12 mouse cellular contexts compared by ENCODE assay signal in genomic region chr6:135341076-135341378, GRCm38 (mm10). TPM values are rescaled to one million over a fixed set of nuclear protein-coding genes. Genes with fewer than 3 reads are reported as not detected.
DNase-seq lines count a peak whose midpoint lies in the region; ATAC-seq lines count a peak whose summit lies in the region.
"Had no signal": no experiment of that assay in that cellular context is flagged by ENCODE, and none has a peak within 500 bp of the region (broad histone marks: within the 10 kb centered on the region; RNA-seq: fewer than 3 reads in every experiment).

No protein-coding gene starts in this region.

- no peaks in the 10 kb centered on the region for H3K9me3 ChIP-seq in kidney, embryonic 16.5 days (ENCODE audit: low read length)
- H3K9me3 ChIP-seq in embryonic facial prominence, embryonic 13.5 days = no peaks in the 10 kb centered on the region
- no peaks in the 10 kb centered on the region for H3K9me3 ChIP-seq in intestine, embryonic 15.5 days
- H3K9me3 ChIP-seq in midbrain, embryonic 16.5 days (replicated peaks; ENCODE audit: control insufficient read depth, low read length, poor library complexity, severe bottlenecking) = no peaks in the 10 kb centered on the region
- no peaks in the 10 kb centered on the region for H3K9me3 ChIP-seq in hindbrain, embryonic 12.5 days (replicated peaks)
- H3K9me3 ChIP-seq: hindbrain, embryonic 15.5 days; midbrain, embryonic 15.5 days had no signal

- H3K27ac ChIP-seq in kidney, embryonic 16.5 days (ENCODE audit: low read length) = peak overlapping the region; percentile 70
- H3K27ac ChIP-seq in embryonic facial prominence, embryonic 13.5 days = peak overlapping the region; percentile 29
- H3K27ac ChIP-seq in intestine, embryonic 15.5 days = peak overlapping the region; percentile 44
- no peak overlapping the region for H3K27ac ChIP-seq in midbrain, embryonic 16.5 days (ENCODE audit: low read length)
- H3K27ac ChIP-seq in hindbrain, embryonic 12.5 days = no peak overlapping the region
- H3K27ac ChIP-seq: hindbrain, embryonic 15.5 days; midbrain, embryonic 15.5 days had no signal

- 49% methylated on average over 4 of the region's 4 CpGs for WGBS in kidney, embryonic 16.5 days
- WGBS in embryonic facial prominence, embryonic 13.5 days = 35% methylated on average over 4 of the region's 4 CpGs
- 48% methylated on average over 4 of the region's 4 CpGs for WGBS in intestine, embryonic 15.5 days
- 84% methylated on average over 4 of the region's 4 CpGs for WGBS in midbrain, embryonic 16.5 days
- 73% methylated on average over 4 of the region's 4 CpGs for WGBS in hindbrain, embryonic 12.5 days

- no peak overlapping the region for H3K4me3 ChIP-seq in kidney, embryonic 16.5 days (ENCODE audit: low read length)
- no peak overlapping the region for H3K4me3 ChIP-seq in embryonic facial prominence, embryonic 13.5 days
- no peak overlapping the region for H3K4me3 ChIP-seq in intestine, embryonic 15.5 days (replicated peaks)
- H3K4me3 ChIP-seq in midbrain, embryonic 16.5 days (ENCODE audit: low read depth, low read length) = no peak overlapping the region
- no peak overlapping the region for H3K4me3 ChIP-seq in hindbrain, embryonic 12.5 days
- H3K4me3 ChIP-seq: hindbrain, embryonic 15.5 days; midbrain, embryonic 15.5 days had no signal

- no peaks in the 10 kb centered on the region for H3K36me3 ChIP-seq in kidney, embryonic 16.5 days (ENCODE audit: insufficient read depth, low read length)
- no peaks in the 10 kb centered on the region for H3K36me3 ChIP-seq in embryonic facial prominence, embryonic 13.5 days
- H3K36me3 ChIP-seq in intestine, embryonic 15.5 days = no peaks in the 10 kb centered on the region
- H3K36me3 ChIP-seq in midbrain, embryonic 16.5 days (ENCODE audit: control insufficient read depth, insufficient read depth, low read length) = no peaks in the 10 kb centered on the region
- H3K36me3 ChIP-seq in hindbrain, embryonic 12.5 days = no peaks in the 10 kb centered on the region
- H3K36me3 ChIP-seq: hindbrain, embryonic 15.5 days; midbrain, embryonic 15.5 days had no signal

- no peak overlapping the region for H3K9ac ChIP-seq in kidney, embryonic 16.5 days (replicated peaks; ENCODE audit: low read length)
- H3K9ac ChIP-seq in embryonic facial prominence, embryonic 13.5 days = no peak overlapping the region
- no peak overlapping the region for H3K9ac ChIP-seq in intestine, embryonic 15.5 days
- H3K9ac ChIP-seq in midbrain, embryonic 16.5 days (ENCODE audit: low read depth, low read length) = no peak overlapping the region
- H3K9ac ChIP-seq in hindbrain, embryonic 12.5 days = no peak overlapping the region
- H3K9ac ChIP-seq: hindbrain, embryonic 15.5 days; midbrain, embryonic 15.5 days had no signal

- no peak overlapping the region for H3K4me2 ChIP-seq in kidney, embryonic 16.5 days (replicated peaks; ENCODE audit: low read depth, low read length)
- H3K4me2 ChIP-seq in embryonic facial prominence, embryonic 13.5 days = no peak overlapping the region
- no peak overlapping the region for H3K4me2 ChIP-seq in intestine, embryonic 15.5 days (replicated peaks)
- H3K4me2 ChIP-seq in midbrain, embryonic 16.5 days (ENCODE audit: low read length) = no peak overlapping the region
- no peak overlapping the region for H3K4me2 ChIP-seq in hindbrain, embryonic 12.5 days (replicated peaks)
- H3K4me2 ChIP-seq: hindbrain, embryonic 15.5 days; midbrain, embryonic 15.5 days had no signal

- peak; percentile 76 for ATAC-seq in kidney, embryonic 16.5 days (ENCODE audit: low FRiP score, low TSS enrichment)
- no peak for ATAC-seq in embryonic facial prominence, embryonic 13.5 days (ENCODE audit: insufficient number of reproducible peaks, insufficient read depth, low FRiP score, low TSS enrichment, low read depth)
- ATAC-seq in intestine, embryonic 15.5 days = peak; percentile 41; the same call in 1 of the 2 replicates
- no peak for ATAC-seq in midbrain, embryonic 16.5 days
- ATAC-seq in hindbrain, embryonic 12.5 days (ENCODE audit: low FRiP score) = no peak
- ATAC-seq: midbrain, embryonic 15.5 days had no signal

- H3K4me1 ChIP-seq in kidney, embryonic 16.5 days (ENCODE audit: insufficient read depth, low read length) = peaks cover 3% of the 10 kb centered on the region; the same call in 1 of the 2 replicates
- H3K4me1 ChIP-seq in embryonic facial prominence, embryonic 13.5 days = peaks cover 23% of the 10 kb centered on the region
- 0 out of 2 replicates have a peak, but pooled peaks cover 7% of the 10 kb centered on the region for H3K4me1 ChIP-seq in intestine, embryonic 15.5 days (replicated peaks)
- H3K4me1 ChIP-seq in midbrain, embryonic 16.5 days (ENCODE audit: control insufficient read depth, insufficient read depth, low read length) = no peaks in the 10 kb centered on the region
- H3K4me1 ChIP-seq in hindbrain, embryonic 12.5 days = no peaks in the 10 kb centered on the region
- H3K4me1 ChIP-seq: hindbrain, embryonic 15.5 days; midbrain, embryonic 15.5 days had no signal

- no peaks in the 10 kb centered on the region for H3K27me3 ChIP-seq in kidney, embryonic 16.5 days (ENCODE audit: insufficient read depth, low read length)
- no peaks in the 10 kb centered on the region for H3K27me3 ChIP-seq in embryonic facial prominence, embryonic 13.5 days
- no peaks in the 10 kb centered on the region for H3K27me3 ChIP-seq in intestine, embryonic 15.5 days (replicated peaks)
- H3K27me3 ChIP-seq in midbrain, embryonic 16.5 days (ENCODE audit: control insufficient read depth, insufficient read depth, low read depth, low read length) = no peaks in the 10 kb centered on the region
- no peaks in the 10 kb centered on the region for H3K27me3 ChIP-seq in hindbrain, embryonic 12.5 days
- H3K27me3 ChIP-seq: hindbrain, embryonic 15.5 days; midbrain, embryonic 15.5 days had no signal

- DNase-seq in kidney, adult 8-10 months = no peak
- DNase-seq in lung, postnatal 10 days = peak; percentile 25
- DNase-seq: adrenal gland, postnatal 14 days; cerebellum, adult 2 months had no signal

RNA-seq across cellular contexts. Expression of gene Emp1, which starts 21.3 kb away (rescaled TPM):
- polyA plus RNA-seq in kidney, embryonic 16.5 days (2015; fragmentation: Nextera tagmentation; extraction: Ambion mirVana) = 56.3 and 67.2 TPM in 2 replicates
- 71.9 and 84.0 TPM in 2 replicates for polyA plus RNA-seq in embryonic facial prominence, embryonic 13.5 days (2015; fragmentation: Nextera tagmentation; extraction: Ambion mirVana)
- 45.7 and 49.4 TPM in 2 replicates for polyA plus RNA-seq in intestine, embryonic 15.5 days (2015; fragmentation: Nextera tagmentation; extraction: Ambion mirVana)
- polyA plus RNA-seq in midbrain, embryonic 16.5 days (2015; fragmentation: Nextera tagmentation; extraction: Ambion mirVana) = 7.5 TPM in 2 replicates
- polyA plus RNA-seq in hindbrain, embryonic 12.5 days (2016; fragmentation: Nextera tagmentation; extraction: Ambion mirVana) = 19.4 and 22.2 TPM in 2 replicates

RNA-seq across cellular contexts. Expression of gene Pbp2, which starts 30.8 kb away (rescaled TPM):
- 0.29 TPM in 1 of 2 replicates, not detected in the other for polyA plus RNA-seq in kidney, embryonic 16.5 days (2015; fragmentation: Nextera tagmentation; extraction: Ambion mirVana)
- polyA plus RNA-seq in embryonic facial prominence, embryonic 13.5 days (2015; fragmentation: Nextera tagmentation; extraction: Ambion mirVana) = not detected in 2 replicates
- polyA plus RNA-seq in intestine, embryonic 15.5 days (2015; fragmentation: Nextera tagmentation; extraction: Ambion mirVana) = 0.25 TPM in 1 of 2 replicates, not detected in the other
- not detected in 2 replicates for polyA plus RNA-seq in midbrain, embryonic 16.5 days (2015; fragmentation: Nextera tagmentation; extraction: Ambion mirVana)
- polyA plus RNA-seq in hindbrain, embryonic 12.5 days (2016; fragmentation: Nextera tagmentation; extraction: Ambion mirVana) = 0.18 and 0.22 TPM in 2 replicates
- polyA plus RNA-seq: cerebellum, adult 2 months; forebrain, embryonic 11.5 days; midbrain, embryonic 15.5 days had no signal

Comparison
In these comparisons a context has a peak if more than half of its experiments do, and no peak if none do; other contexts are left out.
1. ATAC-seq: peak in kidney, embryonic 16.5 days (single experiment) and intestine, embryonic 15.5 days (single experiment); none in embryonic facial prominence, embryonic 13.5 days (single experiment), midbrain, embryonic 16.5 days (single experiment) and hindbrain, embryonic 12.5 days (single experiment).
2. H3K27ac ChIP-seq: peak in kidney, embryonic 16.5 days (single experiment), embryonic facial prominence, embryonic 13.5 days (single experiment) and intestine, embryonic 15.5 days (single experiment); none in midbrain, embryonic 16.5 days (single experiment) and hindbrain, embryonic 12.5 days (single experiment).